Mouse (Mus musculus) cerebellum, adult 2 months (tissue): ENCODE data around the gene Gm12695.

Source experiments
- CTCF ChIP-seq: fragments of 200-500 bp; IDR thresholded peaks from 2 replicates; pipeline ENCODE4 v1.5.1; 2011; ENCODE audit warnings: low read depth, mild to moderate bottlenecking, control low read depth, low read length, moderate library complexity, borderline replicate concordance; ENCODE audit not compliant: insufficient read depth
- POLR2A ChIP-seq: fragments of 200-500 bp; IDR thresholded peaks from 2 replicates; pipeline ENCODE4 v1.6.1; 2011; ENCODE audit warnings: low read length, control low read depth, borderline replicate concordance; ENCODE audit not compliant: insufficient read depth

- TF ChIP-seq CTCF = no peak
- no peak for TF ChIP-seq POLR2A
These were observed 1.6 kb upstream of the Gm12695 start for GRCm38 (mm10) chr4:96786610-96787009.
